Mouse (Mus musculus) thymus, adult 2 months (tissue): ENCODE data around the gene Cds2.
"Not testable (repeated sequence)": the region's sequence is repeated elsewhere in the genome, so short reads cannot be mapped to it uniquely, and the experiment has no call there.

ENCODE experiments used
- CTCF ChIP-seq: fragments of 200-500 bp; IDR thresholded peaks from 2 replicates; pipeline ENCODE4 v1.5.1; 2012; ENCODE audit warnings: mild to moderate bottlenecking, control low read depth, low read length, moderate library complexity, borderline replicate concordance; ENCODE audit not compliant: control insufficient read depth, poor library complexity, insufficient read depth; ENCODE audit errors: extremely low read depth
- POLR2A ChIP-seq: fragments of 200-500 bp; IDR thresholded peaks from 2 replicates; pipeline ENCODE4 v1.6.1; 2012; ENCODE audit warnings: mild to moderate bottlenecking, low read length, control low read depth, moderate library complexity; ENCODE audit not compliant: control insufficient read depth, poor library complexity, insufficient read depth; ENCODE audit errors: extremely low read depth

DNA sequence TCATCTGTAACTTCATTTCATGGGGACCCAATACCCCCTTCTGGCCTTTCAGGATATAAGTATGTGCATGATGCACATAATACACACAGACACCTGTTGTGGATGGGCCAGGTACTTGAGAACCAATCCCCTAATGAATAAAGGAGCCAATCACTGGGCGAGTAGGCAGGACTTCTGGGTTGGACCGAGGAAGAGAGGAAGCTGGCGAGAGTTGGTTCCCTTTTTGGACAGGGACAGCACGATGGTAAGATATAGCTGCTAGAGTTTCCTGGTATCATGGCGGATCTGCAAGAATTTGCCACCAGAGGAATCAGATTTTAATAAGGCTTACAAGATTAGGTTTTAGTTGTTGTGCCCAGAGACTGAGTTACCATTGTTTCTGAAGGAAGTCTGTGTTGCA is 22.8 kb downstream of the Cds2 start:
- TF ChIP-seq POLR2A, CTCF: not testable (repeated sequence)
